Mouse (Mus musculus) neural tube, embryonic 11.5 days (tissue): ENCODE data around the gene Thsd1. TPM values are rescaled to one million over a fixed set of nuclear protein-coding genes. Genes with fewer than 3 reads are reported as not detected.
A peak's percentile ranks its signal among the peaks of the same experiment; 100 is the strongest.

ENCODE experiments used
- ATAC-seq: fragments of 200-750 bp; cut with Nextera tagmentation; 2 replicates; pipeline ENCODE4 v1.8.0; 2017; ENCODE audit warnings: moderate number of reproducible peaks, mild to moderate bottlenecking, moderate TSS enrichment, moderate library complexity; ENCODE audit not compliant: insufficient read depth, low FRiP score, low TSS enrichment
- DNase-seq: peaks from one replicate; pipeline ENCODE4 v3.0.0-alpha.2; 2015; ENCODE audit warnings: low spot score
- H3K27ac ChIP-seq: fragments of 300-500 bp; sonication (generic); 2 replicates; pipeline ENCODE4 v1.5.1; 2014; ENCODE audit warnings: low read depth, mild to moderate bottlenecking, low read length
- H3K27me3 ChIP-seq: fragments of 300-500 bp; sonication (generic); 2 replicates; pipeline ENCODE4 v1.6.1; 2014; ENCODE audit warnings: mild to moderate bottlenecking, low read length, mixed read lengths; ENCODE audit not compliant: control insufficient read depth, insufficient read depth
- H3K36me3 ChIP-seq: fragments of 300-500 bp; sonication (generic); 2 replicates; pipeline ENCODE4 v1.6.1; 2014; ENCODE audit warnings: mild to moderate bottlenecking, low read length, moderate library complexity, mixed read lengths; ENCODE audit not compliant: control insufficient read depth, insufficient read depth
- H3K4me1 ChIP-seq: fragments of 300-500 bp; sonication (generic); 2 replicates; pipeline ENCODE4 v1.6.1; 2014; ENCODE audit warnings: low read length, mixed read lengths; ENCODE audit not compliant: control insufficient read depth, insufficient read depth
- H3K4me2 ChIP-seq: fragments of 300-500 bp; sonication (generic); 2 replicates; pipeline ENCODE4 v1.6.1; 2014; ENCODE audit warnings: low read depth, mild to moderate bottlenecking, moderate library complexity
- H3K4me3 ChIP-seq: fragments of 300-500 bp; sonication (generic); 2 replicates; pipeline ENCODE4 v1.5.1; 2014; ENCODE audit warnings: low read depth, low read length
- H3K9ac ChIP-seq: fragments of 300-500 bp; sonication (generic); 2 replicates; pipeline ENCODE4 v1.6.1; 2014; ENCODE audit warnings: mild to moderate bottlenecking, low read length
- H3K9me3 ChIP-seq: fragments of 300-500 bp; sonication (generic); 2 replicates; pipeline ENCODE4 v1.6.1; 2016; ENCODE audit warnings: low read length; ENCODE audit not compliant: control insufficient read depth
- WGBS: fragments of 180-500 bp; shearing (Covaris S2); extraction: QIAGEN DNeasy Blood & Tissue Kit; methylation state at CpG from one replicate; pipeline ENCODE4 v1.1.7; 2014; 5-methylcytosine and 5-hydroxymethylcytosine counted together
- polyA plus RNA-seq: library from polyadenylated mRNA; unstranded; fragments of >200 nt; fragmentation: Nextera tagmentation; extraction: Ambion mirVana; gene quantifications from 2 replicates; pipeline ENCODE4 v1.2.1, GENCODE M21; 2014

The Thsd1 gene
- polyA plus RNA-seq, result 10.2 and 12.8 TPM in 2 replicates

- ATAC-seq, result peak; percentile 79
- no peaks in the 10 kb centered on the region for H3K9me3 ChIP-seq
- H3K36me3 ChIP-seq, result no peaks in the 10 kb centered on the region
- H3K9ac ChIP-seq, result peak within 1 kb of the TSS; percentile 52
- DNase-seq, result peak; percentile 65
- H3K4me3 ChIP-seq, result peak within 1 kb of the TSS; percentile 47
- WGBS, result under 1% methylated on average over 39 of the region's 39 CpGs
- peak within 1 kb of the TSS; percentile 93 for H3K4me2 ChIP-seq
- peaks cover 5% of the 10 kb centered on the region; the same call in 1 of the 2 replicates for H3K27me3 ChIP-seq
- H3K4me1 ChIP-seq, result no peaks in the 10 kb centered on the region
- H3K27ac ChIP-seq, result no peak within 1 kb of the TSS
Measured at GRCm38 (mm10) chr8:22227061-22227877, at the start of gene Thsd1. Gene Thsd1 (plus strand): TSS chr8:22227313.

GRCm38 (mm10) chr8:22184884-22185283, 42.2 kb upstream of the Thsd1 start:
- ATAC-seq (peak; percentile 48), DNase-seq (peak; percentile 63)
- Histone ChIP-seq H3K4me1 (0 out of 2 replicates have a peak, but pooled peaks cover 2% of the 10 kb centered on the region), H3K4me3 (peak overlapping the region; percentile 76), H3K27me3 (no peaks in the 10 kb centered on the region), H3K27ac (no peak overlapping the region), H3K36me3 (no peaks in the 10 kb centered on the region), H3K9me3 (no peaks in the 10 kb centered on the region), H3K9ac (peak overlapping the region; percentile 70), H3K4me2 (peak overlapping the region; percentile 64)
- under 1% methylated on average over 3 of the region's 3 CpGs for WGBS

- WGBS, result 3% methylated on average over 63 of the region's 63 CpGs
- ATAC-seq, result peak; percentile 96
- peak within 1 kb of the TSS; percentile 64 for H3K4me2 ChIP-seq
Measured at GRCm38 (mm10) chr8:22185431-22186397, 41.4 kb upstream of the Thsd1 start, which contains the start of gene Ckap2. Gene Ckap2 (minus strand): TSS chr8:22185819.

GRCm38 (mm10) chr8:22192660-22193431, 34.3 kb upstream of the Thsd1 start, which contains the start of gene Vps36:
Gene Vps36 (plus strand): TSS chr8:22192809.
- peak within 1 kb of the TSS; percentile 71 for H3K4me3 ChIP-seq
- no peaks in the 10 kb centered on the region for H3K27me3 ChIP-seq
- WGBS, result under 1% methylated on average over 73 of the region's 73 CpGs
- 0 out of 2 replicates have a peak, but pooled peaks cover 3% of the 10 kb centered on the region for H3K4me1 ChIP-seq
- peak within 1 kb of the TSS; percentile 52 for H3K4me2 ChIP-seq
- no peaks in the 10 kb centered on the region for H3K36me3 ChIP-seq
- peak; percentile 92 for DNase-seq
- peak within 1 kb of the TSS; percentile 96 for H3K27ac ChIP-seq
- no peaks in the 10 kb centered on the region for H3K9me3 ChIP-seq
- H3K9ac ChIP-seq, result peak within 1 kb of the TSS; percentile 95
- ATAC-seq, result peak; percentile 97

More at GRCm38 (mm10) chr8:22185431-22186397, 41.4 kb upstream of the Thsd1 start, which contains the start of gene Ckap2:
- Histone ChIP-seq H3K4me1 (0 out of 2 replicates have a peak, but pooled peaks cover 2% of the 10 kb centered on the region), H3K4me3 (peak within 1 kb of the TSS; percentile 76), H3K27ac (peak within 1 kb of the TSS; percentile 74), H3K36me3 (no peaks in the 10 kb centered on the region), H3K27me3 (no peaks in the 10 kb centered on the region), H3K9me3 (no peaks in the 10 kb centered on the region), H3K9ac (peak within 1 kb of the TSS; percentile 70)
- DNase-seq, result peak; percentile 95

GRCm38 (mm10) chr8:22193432-22194010, 33.6 kb upstream of the Thsd1 start:
- 19% methylated on average over 12 of the region's 12 CpGs for WGBS
- H3K9ac ChIP-seq, result peak overlapping the region; percentile 95
- no peaks in the 10 kb centered on the region for H3K36me3 ChIP-seq
- peak overlapping the region; percentile 96 for H3K27ac ChIP-seq
- H3K27me3 ChIP-seq, result no peaks in the 10 kb centered on the region
- DNase-seq (no peak), ATAC-seq (no peak)
- peak overlapping the region; percentile 52 for H3K4me2 ChIP-seq
- peak overlapping the region; percentile 71 for H3K4me3 ChIP-seq
- no peaks in the 10 kb centered on the region for H3K9me3 ChIP-seq
- 0 out of 2 replicates have a peak, but pooled peaks cover 3% of the 10 kb centered on the region for H3K4me1 ChIP-seq

- whole genome bisulfite sequencing, result 90% methylated on average over 6 of the region's 6 CpGs
Measured at GRCm38 (mm10) chr8:22197914-22198313, 29.2 kb upstream of the Thsd1 start.

GRCm38 (mm10) chr8:22199481-22199880, 27.6 kb upstream of the Thsd1 start:
- 95% methylated on average over 8 of the region's 8 CpGs for WGBS

More at GRCm38 (mm10) chr8:22197914-22198313, 29.2 kb upstream of the Thsd1 start:
- no peak for DNase-seq
- H3K9me3 ChIP-seq, result no peaks in the 10 kb centered on the region
- no peak overlapping the region for H3K4me2 ChIP-seq
- ATAC-seq, result no peak
- no peak overlapping the region for H3K9ac ChIP-seq
- H3K27ac ChIP-seq, result no peak overlapping the region
- peaks cover 5% of the 10 kb centered on the region for H3K36me3 ChIP-seq
- H3K27me3 ChIP-seq, result no peaks in the 10 kb centered on the region
- H3K4me3 ChIP-seq, result no peak overlapping the region
- 0 out of 2 replicates have a peak, but pooled peaks cover 3% of the 10 kb centered on the region for H3K4me1 ChIP-seq

More at GRCm38 (mm10) chr8:22199481-22199880, 27.6 kb upstream of the Thsd1 start:
- Histone ChIP-seq H3K9ac (no peak overlapping the region), H3K9me3 (no peaks in the 10 kb centered on the region), H3K27me3 (no peaks in the 10 kb centered on the region), H3K36me3 (peaks cover 5% of the 10 kb centered on the region), H3K4me3 (no peak overlapping the region), H3K4me2 (no peak overlapping the region), H3K4me1 (no peaks in the 10 kb centered on the region), H3K27ac (no peak overlapping the region)
- no peak for ATAC-seq
- peak; percentile 14 for DNase-seq
